Mouse (Mus musculus): ENCODE measurements around the gene Fam178b.
"Not testable (repeated sequence)": the region's sequence is repeated elsewhere in the genome, so short reads cannot be mapped to it uniquely, and the experiment has no call there.

The Fam178b gene

GRCm38 (mm10) chr1:36630053-36630739, 52.8 kb downstream of the Fam178b start:
- DNase-seq (ENCODE audit: low spot score), result no peak

GRCm38 (mm10) chr1:36628585-36628984, 54.4 kb downstream of the Fam178b start:
- no peak for DNase-seq (ENCODE audit: low spot score)

GRCm38 (mm10) chr1:36625442-36625841, 57.5 kb downstream of the Fam178b start:
- DNase-seq (ENCODE audit: low spot score), result no peak

- DNase-seq (ENCODE audit: low spot score), result not testable (repeated sequence)
Observed at GRCm38 (mm10) chr1:36615958-36616357, 67.0 kb downstream of the Fam178b start.

- DNase-seq (ENCODE audit: low spot score), result no peak
Observed at GRCm38 (mm10) chr1:36615188-36615587, 67.8 kb downstream of the Fam178b start.

- DNase-seq (ENCODE audit: low spot score), result no peak
Observed at GRCm38 (mm10) chr1:36614584-36614983, 68.4 kb downstream of the Fam178b start.

- DNase-seq (ENCODE audit: low spot score), result no peak
Observed at GRCm38 (mm10) chr1:36613374-36613895, 69.5 kb downstream of the Fam178b start.

GRCm38 (mm10) chr1:36612362-36612761, 70.6 kb downstream of the Fam178b start:
- no peak for DNase-seq (ENCODE audit: low spot score)

- no peak for DNase-seq (ENCODE audit: low spot score)
Observed at GRCm38 (mm10) chr1:36611449-36612123, 71.4 kb downstream of the Fam178b start.

- no peak for DNase-seq (ENCODE audit: low spot score)
Observed at GRCm38 (mm10) chr1:36608211-36608610, 74.8 kb downstream of the Fam178b start.

- no peak for DNase-seq (ENCODE audit: low spot score)
Observed at GRCm38 (mm10) chr1:36606951-36607350, 76.0 kb downstream of the Fam178b start.

- DNase-seq (ENCODE audit: low spot score), result no peak
Observed at GRCm38 (mm10) chr1:36604254-36605156, 78.5 kb downstream of the Fam178b start.

GRCm38 (mm10) chr1:36603361-36603760, 79.6 kb downstream of the Fam178b start:
- peak; percentile 59 for DNase-seq (ENCODE audit: low spot score)

GRCm38 (mm10) chr1:36602271-36602670, 80.7 kb downstream of the Fam178b start:
- DNase-seq (ENCODE audit: low spot score), result no peak

- no peak for DNase-seq (ENCODE audit: low spot score)
Observed at GRCm38 (mm10) chr1:36598411-36598810, 84.6 kb downstream of the Fam178b start.

- peak; percentile 88 for DNase-seq (ENCODE audit: low spot score)
Observed at GRCm38 (mm10) chr1:36596114-36596513, 86.9 kb downstream of the Fam178b start.

- DNase-seq (ENCODE audit: low spot score), result peak; percentile 48
Observed at GRCm38 (mm10) chr1:36595167-36595931, 87.6 kb downstream of the Fam178b start.

GRCm38 (mm10) chr1:36593099-36593498, 89.9 kb downstream of the Fam178b start:
- no peak for DNase-seq (ENCODE audit: low spot score)

GRCm38 (mm10) chr1:36591408-36591807, 91.6 kb downstream of the Fam178b start:
- DNase-seq (ENCODE audit: low spot score), result no peak

GRCm38 (mm10) chr1:36590664-36591063, 92.3 kb downstream of the Fam178b start:
- DNase-seq (ENCODE audit: low spot score), result no peak

- peak; percentile 92 for DNase-seq (ENCODE audit: low spot score)
Observed at GRCm38 (mm10) chr1:36589486-36589885, 93.5 kb downstream of the Fam178b start.

Data from MN1 (cell line).